Mouse (Mus musculus) liver, postnatal 0 days (tissue): ENCODE measurements around the gene Scamp2.

ENCODE experiments used
- CTCF ChIP-seq: sonication (generic); IDR thresholded peaks from 2 replicates; pipeline ENCODE4 v1.5.1; 2016; ENCODE audit warnings: antibody characterized with exemption, low read depth
- EP300 ChIP-seq: IDR thresholded peaks from 2 replicates; pipeline ENCODE4 v1.6.1; 2016; ENCODE audit warnings: antibody characterized with exemption, low read depth, mild to moderate bottlenecking

- no peak for TF ChIP-seq CTCF
- TF ChIP-seq EP300, result no peak
These were observed 1.2 kb upstream of the Scamp2 start for GRCm38 (mm10) chr9:57559568-57559967.
